Mouse (Mus musculus): ENCODE measurements around the gene Actn1.

GRCm38 (mm10) chr12:80131359-80132249, 128.6 kb downstream of the Actn1 start:
- TF ChIP-seq POLR2A (IDR thresholded peaks at IDR 0.05; ENCODE audit: low read depth, low read length) (no peak; the same call in 1 of the 2 replicates), PAX5 (IDR thresholded peaks at IDR 0.05; ENCODE audit: low read length) (no peak), CHD2 (IDR thresholded peaks at IDR 0.05; ENCODE audit: low read length) (peak; percentile 39; the same call in 1 of the 2 replicates), USF2 (conservative IDR thresholded peaks at IDR 0.05; ENCODE audit: low read depth, low read length) (no peak), MXI1 (IDR thresholded peaks at IDR 0.05; ENCODE audit: low read depth, low read length) (no peak), CTCF (conservative IDR thresholded peaks at IDR 0.05 in 1 of 2, IDR thresholded peaks at IDR 0.05 in 1 of 2; ENCODE audit: low read depth in 2 of 2, low read length in 2 of 2) (no peak), EP300 (IDR thresholded peaks at IDR 0.05; ENCODE audit: low read length) (no peak; the same call in 1 of the 2 replicates), UBTF (IDR thresholded peaks at IDR 0.05; ENCODE audit: low read depth, low read length) (0 out of 2 replicates have a peak, but pooled peaks have one; percentile 24)
